Mouse (Mus musculus): Measurements from ENCODE around the gene Wwc1.
"Not testable (repeated sequence)": the region's sequence is repeated elsewhere in the genome, so short reads cannot be mapped to it uniquely, and the experiment has no call there.

Gene Wwc1

GRCm38 (mm10) chr11:35837156-35838126 lies 142.9 kb downstream of the Wwc1 start:
- no peak for DNase-seq (ENCODE audit: low read depth, low spot score)

- DNase-seq (ENCODE audit: low read depth, low spot score): peak; percentile 95
Measured at GRCm38 (mm10) chr11:35834022-35834760, 146.1 kb downstream of the Wwc1 start, which contains the start of gene Rars. Gene Rars (minus strand): TSS chr11:35834506.

- DNase-seq (ENCODE audit: low read depth, low spot score): no peak
Measured at GRCm38 (mm10) chr11:35833270-35833669, 147.1 kb downstream of the Wwc1 start.

GRCm38 (mm10) chr11:35832139-35832538 lies 148.2 kb downstream of the Wwc1 start:
- no peak for DNase-seq (ENCODE audit: low read depth, low spot score)

GRCm38 (mm10) chr11:35827714-35828113 lies 152.6 kb downstream of the Wwc1 start:
- no peak for DNase-seq (ENCODE audit: low read depth, low spot score)

- DNase-seq (ENCODE audit: low read depth, low spot score): no peak
Measured at GRCm38 (mm10) chr11:35816316-35816715, 164.0 kb downstream of the Wwc1 start.

- DNase-seq (ENCODE audit: low read depth, low spot score): no peak
Measured at GRCm38 (mm10) chr11:35811458-35811857, 168.9 kb downstream of the Wwc1 start.

- DNase-seq (ENCODE audit: low read depth, low spot score): no peak
Measured at GRCm38 (mm10) chr11:35801332-35801731, 179.0 kb downstream of the Wwc1 start.

- DNase-seq (ENCODE audit: low read depth, low spot score): peak; percentile 88
Measured at GRCm38 (mm10) chr11:35798874-35799273, 181.5 kb downstream of the Wwc1 start, which contains the start of gene Fbll1. Gene Fbll1 (minus strand): TSS chr11:35798884.

- DNase-seq (ENCODE audit: low read depth, low spot score): no peak
Measured at GRCm38 (mm10) chr11:35798495-35798820, 181.9 kb downstream of the Wwc1 start.

GRCm38 (mm10) chr11:35797751-35798494 lies 182.4 kb downstream of the Wwc1 start:
- DNase-seq (ENCODE audit: low read depth, low spot score): peak; percentile 14

- not testable (repeated sequence) for DNase-seq (ENCODE audit: low read depth, low spot score)
Measured at GRCm38 (mm10) chr11:35792800-35793199, 187.5 kb downstream of the Wwc1 start.

- DNase-seq (ENCODE audit: low read depth, low spot score): no peak
Measured at GRCm38 (mm10) chr11:35788443-35788842, 191.9 kb downstream of the Wwc1 start.
